Mouse (Mus musculus) spleen, postnatal 10 days (tissue): Measurements from ENCODE around the gene Olfr869.

ENCODE experiments used
- DNase-seq, 2 experiments: peaks; one replicate each; pipeline ENCODE4 v3.0.0; 2021 to 2022; ENCODE audit warnings: low spot score in 2 of 2

Gene Olfr869

GRCm38 (mm10) chr9:20128709-20129108 is at the start of gene Olfr869:
Olfr869 (plus strand) TSS chr9:20129009.
- DNase-seq = no peak

- no peak for DNase-seq
Measured at GRCm38 (mm10) chr9:20098326-20098725, 30.5 kb upstream of the Olfr869 start, which contains the start of gene Olfr868. Olfr868 (plus strand) TSS chr9:20098626.

- DNase-seq = no peak
Measured at GRCm38 (mm10) chr9:20149706-20150105, 20.9 kb downstream of the Olfr869 start.

GRCm38 (mm10) chr9:20173957-20174356 is 45.1 kb downstream of the Olfr869 start, which contains the start of gene Olfr870:
Olfr870 (minus strand) TSS chr9:20174057.
- DNase-seq = no peak

- no peak for DNase-seq
Measured at GRCm38 (mm10) chr9:20179463-20179862, 50.7 kb downstream of the Olfr869 start.
